Mouse (Mus musculus): Measurements from ENCODE around the gene Cyp39a1.

DNA sequence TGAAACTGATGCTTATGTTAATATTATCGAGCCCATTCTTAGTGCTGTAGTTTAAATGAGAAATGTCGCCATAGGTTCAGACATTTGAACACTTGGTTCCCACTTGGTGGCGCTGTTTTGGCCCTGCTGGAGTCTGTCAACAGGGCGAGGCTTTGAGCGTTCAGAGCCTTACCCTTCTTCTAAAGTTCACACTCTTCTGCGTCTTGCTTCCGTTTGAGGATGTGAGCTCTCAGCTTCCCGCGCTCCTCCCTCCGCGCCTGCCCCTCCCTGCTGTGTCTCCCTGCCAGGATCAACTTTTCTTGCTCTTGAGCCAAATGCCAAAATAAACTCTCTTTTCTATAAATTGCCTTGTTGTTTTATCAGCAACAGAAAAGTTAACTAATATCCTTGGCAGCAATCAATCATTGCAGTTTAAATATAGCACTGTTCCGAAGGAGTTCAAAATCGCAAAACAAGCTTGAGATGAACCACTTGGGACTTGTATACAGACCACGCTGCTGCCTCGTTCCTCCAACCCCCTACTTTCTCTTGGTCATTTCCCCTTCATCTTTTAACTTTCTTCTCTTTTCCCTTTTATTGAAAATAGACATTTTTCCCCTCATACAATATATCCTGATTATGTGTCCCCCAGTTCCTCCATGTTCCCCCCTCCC is 91.5 kb downstream of the Cyp39a1 start:
- 0 out of 2 replicates have a peak, but pooled peaks have one; percentile 13 for TF ChIP-seq CTCF (IDR thresholded peaks at IDR 0.05; ENCODE audit: low read depth)
- no peak for TF ChIP-seq EP300 (IDR thresholded peaks at IDR 0.05; ENCODE audit: low read depth)
